Mouse (Mus musculus) adrenal gland, adult 2 months (tissue): ENCODE results near the gene Large2. TPM values are rescaled to one million over a fixed set of nuclear protein-coding genes. Genes with fewer than 3 reads are reported as not detected.

Experiments
- DNase-seq: peaks from one replicate; pipeline ENCODE4 v3.0.0; 2021
- polyA plus RNA-seq: library from polyadenylated mRNA; depleted of rRNA; stranded (reverse); fragments of >200 nt; gene quantifications from 2 replicates; pipeline ENCODE4 v1.2.3, GENCODE M21; 2012
- total RNA-seq, 2 experiments: library from RNA; stranded (reverse); gene quantifications; 2 replicates each; pipeline ENCODE4 v1.2.3; 2021

The Large2 gene
- total and polyA plus RNA-seq, 3 experiments: 0.45 to 2.2 (median 1.4) TPM

- DNase-seq: no peak
Measured at GRCm38 (mm10) chr2:92390206-92390930, 15.7 kb upstream of the Large2 start.

- no peak for DNase-seq
Measured at GRCm38 (mm10) chr2:92389645-92390044, 15.0 kb upstream of the Large2 start.

- peak; percentile 91 for DNase-seq
Measured at GRCm38 (mm10) chr2:92388891-92389641, 14.4 kb upstream of the Large2 start.

GRCm38 (mm10) chr2:92388081-92388517 lies 13.4 kb upstream of the Large2 start:
- no peak for DNase-seq

GRCm38 (mm10) chr2:92387646-92388045 lies 13.0 kb upstream of the Large2 start:
- DNase-seq: no peak

- no peak for DNase-seq
Measured at GRCm38 (mm10) chr2:92386821-92387570, 12.3 kb upstream of the Large2 start.

GRCm38 (mm10) chr2:92385113-92386051 lies 10.7 kb upstream of the Large2 start:
- no peak for DNase-seq

GRCm38 (mm10) chr2:92384101-92384500 lies 9.4 kb upstream of the Large2 start:
- no peak for DNase-seq

GRCm38 (mm10) chr2:92382759-92383158 lies 8.1 kb upstream of the Large2 start:
- no peak for DNase-seq

- no peak for DNase-seq
Measured at GRCm38 (mm10) chr2:92381901-92382588, 7.4 kb upstream of the Large2 start, which contains the start of gene 1700029I15Rik. 1700029I15Rik (plus strand) TSS chr2:92382538.

GRCm38 (mm10) chr2:92381161-92381560 lies 6.5 kb upstream of the Large2 start:
- DNase-seq: no peak

- DNase-seq: no peak
Measured at GRCm38 (mm10) chr2:92380495-92381050, 5.9 kb upstream of the Large2 start.

GRCm38 (mm10) chr2:92379783-92380494 lies 5.3 kb upstream of the Large2 start:
- DNase-seq: no peak

GRCm38 (mm10) chr2:92377320-92377719 lies 2.7 kb upstream of the Large2 start:
- no peak for DNase-seq

- peak; percentile 54 for DNase-seq
Measured at GRCm38 (mm10) chr2:92376300-92376699, 1.6 kb upstream of the Large2 start.

GRCm38 (mm10) chr2:92375788-92376187 lies 1.1 kb upstream of the Large2 start:
- DNase-seq: peak; percentile 54

GRCm38 (mm10) chr2:92375099-92375623 lies 492 bp upstream of the Large2 start:
- peak; percentile 98 for DNase-seq

GRCm38 (mm10) chr2:92373437-92373813 lies 1.2 kb downstream of the Large2 start:
- DNase-seq: no peak

- DNase-seq: peak; percentile 77
Measured at GRCm38 (mm10) chr2:92372767-92373436, 1.8 kb downstream of the Large2 start.
